Mouse (Mus musculus) embryonic facial prominence, embryonic 14.5 days (tissue): Measurements from ENCODE around the gene Ak6. TPM values are rescaled to one million over a fixed set of nuclear protein-coding genes. Genes with fewer than 3 reads are reported as not detected.

ENCODE experiments used
- ATAC-seq: fragments of 200-750 bp; cut with Nextera tagmentation; 2 replicates; pipeline ENCODE4 v1.8.0; 2017; ENCODE audit warnings: low read depth, moderate number of reproducible peaks, moderate TSS enrichment
- DNase-seq: peaks from one replicate; pipeline ENCODE4 v3.0.0-alpha.2; 2015; ENCODE audit warnings: low spot score
- H3K27ac ChIP-seq: fragments of 300-500 bp; sonication (generic); replicated peaks from 2 replicates; pipeline ENCODE4 v1.5.1; 2014; ENCODE audit warnings: low read depth, mild to moderate bottlenecking, low read length, moderate library complexity
- H3K27me3 ChIP-seq: fragments of 300-500 bp; sonication (generic); replicated peaks from 2 replicates; pipeline ENCODE4 v1.6.1; 2014; ENCODE audit warnings: low read length; ENCODE audit not compliant: control insufficient read depth, insufficient read depth
- H3K36me3 ChIP-seq: fragments of 300-500 bp; sonication (generic); 2 replicates; pipeline ENCODE4 v1.6.1; 2014; ENCODE audit warnings: low read length, mixed read lengths; ENCODE audit not compliant: control insufficient read depth, insufficient read depth
- H3K4me1 ChIP-seq: fragments of 300-500 bp; sonication (generic); 2 replicates; pipeline ENCODE4 v1.6.1; 2014; ENCODE audit warnings: antibody characterized with exemption, low read length; ENCODE audit not compliant: control insufficient read depth, insufficient read depth
- H3K4me2 ChIP-seq: fragments of 300-500 bp; sonication (generic); 2 replicates; pipeline ENCODE4 v1.6.1; 2014; ENCODE audit warnings: low read depth, mild to moderate bottlenecking, low read length, moderate library complexity, mixed read lengths
- H3K4me3 ChIP-seq: fragments of 300-500 bp; sonication (generic); 2 replicates; pipeline ENCODE4 v1.5.1; 2014; ENCODE audit warnings: low read depth, mild to moderate bottlenecking, low read length
- H3K9ac ChIP-seq: fragments of 300-500 bp; sonication (generic); 2 replicates; pipeline ENCODE4 v1.6.1; 2014; ENCODE audit warnings: low read depth, mild to moderate bottlenecking, low read length, moderate library complexity, mixed read lengths
- H3K9me3 ChIP-seq: fragments of 300-500 bp; sonication (generic); 2 replicates; pipeline ENCODE4 v1.6.1; 2016; ENCODE audit warnings: low read length; ENCODE audit not compliant: control insufficient read depth
- WGBS: fragments of 180-500 bp; shearing (Covaris S2); extraction: QIAGEN DNeasy Blood & Tissue Kit; methylation state at CpG from one replicate; pipeline ENCODE4 v1.1.7; 2014; 5-methylcytosine and 5-hydroxymethylcytosine counted together
- polyA plus RNA-seq: library from polyadenylated mRNA; unstranded; fragments of >200 nt; fragmentation: Nextera tagmentation; extraction: Ambion mirVana; gene quantifications from 2 replicates; pipeline ENCODE4 v1.2.1, GENCODE M21; 2014

Gene Ak6
- polyA plus RNA-seq, 1 experiment from 2014 or later: 257 TPM

DNA sequence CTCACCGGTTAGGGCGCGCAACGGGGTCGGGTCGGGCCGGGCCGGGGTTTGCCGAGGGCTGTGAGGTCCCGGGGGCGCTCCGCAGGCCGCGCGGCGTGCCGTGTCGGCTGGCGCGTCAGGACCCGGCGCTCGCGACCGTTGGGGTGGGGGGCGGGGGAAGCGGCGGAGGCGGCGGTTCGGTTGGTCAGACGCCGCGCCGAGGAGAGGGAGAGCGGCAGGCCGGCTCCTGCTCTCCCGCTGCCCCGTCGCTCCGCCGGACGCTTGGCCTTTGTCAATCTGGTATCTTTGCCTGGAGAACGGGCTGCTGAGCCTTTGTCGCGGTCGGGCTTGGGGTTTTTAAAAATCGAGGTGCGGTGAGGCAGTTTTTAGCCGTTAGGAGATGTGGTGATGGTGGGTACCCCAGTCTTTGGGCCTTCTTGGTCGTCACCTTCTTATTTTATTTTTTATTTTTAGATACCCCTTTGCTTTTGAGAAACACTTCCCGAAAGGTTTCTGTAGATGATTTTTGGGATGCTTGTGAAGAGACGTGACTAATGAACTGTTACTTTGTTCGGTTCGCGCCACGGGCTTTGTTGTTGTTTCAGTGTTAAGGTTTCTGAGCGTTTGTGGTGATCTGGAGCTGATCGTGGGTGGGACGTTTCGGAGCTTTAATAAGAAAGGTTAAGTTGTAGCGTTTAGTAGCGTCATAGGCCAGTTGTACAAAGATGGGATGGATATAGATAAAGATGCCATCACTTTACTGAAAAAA lies 834 bp downstream of the Ak6 start, which contains the start of gene Taf9:
Gene Taf9, plus strand, starts transcription at position 141 of the 748 bp plus-strand sequence.
- peak within 1 kb of the TSS; percentile 97 for H3K4me3 ChIP-seq
- DNase-seq: no peak
- H3K9ac ChIP-seq: peak within 1 kb of the TSS; percentile 95
- no peaks in the 10 kb centered on the region for H3K9me3 ChIP-seq
- peak within 1 kb of the TSS; percentile 97 for H3K27ac ChIP-seq
- no peaks in the 10 kb centered on the region for H3K27me3 ChIP-seq
- peak; percentile 70 for ATAC-seq
- peaks cover 7% of the 10 kb centered on the region for H3K4me1 ChIP-seq
- WGBS: under 1% methylated on average over 30 of the region's 63 CpGs
- H3K36me3 ChIP-seq: peaks cover 25% of the 10 kb centered on the region
- peak within 1 kb of the TSS; percentile 91 for H3K4me2 ChIP-seq

- Histone ChIP-seq H3K4me2 (no peak overlapping the region), H3K9ac (no peak overlapping the region), H3K27me3 (no peaks in the 10 kb centered on the region), H3K9me3 (no peaks in the 10 kb centered on the region), H3K4me3 (no peak overlapping the region), H3K36me3 (peaks cover 14% of the 10 kb centered on the region), H3K27ac (no peak overlapping the region), H3K4me1 (no peaks in the 10 kb centered on the region)
- ATAC-seq (no peak), DNase-seq (no peak)
- WGBS: 93% methylated on average over 5 of the region's 5 CpGs
Measured at GRCm38 (mm10) chr13:100658091-100658490, 7.3 kb downstream of the Ak6 start.

DNA sequence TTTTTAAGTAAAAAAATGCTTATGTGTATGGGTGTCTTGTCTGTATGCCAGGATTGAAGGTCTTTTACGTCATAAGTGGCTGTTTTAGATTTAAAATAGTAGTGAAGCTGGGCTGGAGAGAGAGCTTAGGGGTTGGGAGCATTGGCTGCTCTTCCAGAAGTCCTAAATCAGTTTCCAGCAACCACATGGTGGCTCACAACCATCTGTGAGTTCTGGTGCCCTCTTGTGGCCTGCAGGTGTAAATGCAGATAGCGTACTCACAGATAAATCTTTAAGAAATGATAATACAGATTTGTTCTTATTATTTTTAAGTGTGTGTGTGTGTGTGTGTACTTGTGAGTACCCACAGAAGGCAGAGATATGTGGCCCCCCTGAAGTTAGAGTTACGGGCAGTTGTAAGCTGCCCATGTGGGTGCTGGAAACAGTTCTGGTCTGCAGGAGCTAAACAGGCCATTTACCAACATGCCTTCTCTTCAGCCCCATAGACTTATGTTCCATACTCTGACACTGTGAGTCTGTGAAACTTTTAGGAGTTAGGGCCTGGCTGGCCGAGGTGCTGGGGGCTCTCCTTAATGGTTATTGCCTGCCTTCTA lies 9.2 kb downstream of the Ak6 start:
- peak; percentile 80 for DNase-seq
- ATAC-seq: no peak
- peaks cover 15% of the 10 kb centered on the region for H3K36me3 ChIP-seq
- H3K4me2 ChIP-seq: no peak overlapping the region
- H3K9me3 ChIP-seq: no peaks in the 10 kb centered on the region
- H3K9ac ChIP-seq: no peak overlapping the region
- H3K27ac ChIP-seq: no peak overlapping the region
- WGBS: 47% methylated on average over 4 of the region's 4 CpGs
- H3K27me3 ChIP-seq: no peaks in the 10 kb centered on the region
- H3K4me1 ChIP-seq: no peaks in the 10 kb centered on the region
- no peak overlapping the region for H3K4me3 ChIP-seq

- Histone ChIP-seq H3K27me3 (no peaks in the 10 kb centered on the region), H3K36me3 (peaks cover 17% of the 10 kb centered on the region; the same call in 1 of the 2 replicates), H3K4me3 (peak within 1 kb of the TSS; percentile 61), H3K27ac (no peak within 1 kb of the TSS; the same call in 1 of the 2 replicates), H3K9ac (peak within 1 kb of the TSS; percentile 73), H3K9me3 (0 out of 2 replicates have a peak, but pooled peaks cover 5% of the 10 kb centered on the region), H3K4me2 (peak within 1 kb of the TSS; percentile 88), H3K4me1 (no peaks in the 10 kb centered on the region)
- under 1% methylated on average over 44 of the region's 44 CpGs for WGBS
- ATAC-seq (peak; percentile 77; the same call in 1 of the 2 replicates), DNase-seq (peak; percentile 55)
Measured at GRCm38 (mm10) chr13:100669291-100670022, 18.7 kb downstream of the Ak6 start, which contains the start of gene Ccdc125. Ccdc125 (plus strand) TSS chr13:100669717.

DNA sequence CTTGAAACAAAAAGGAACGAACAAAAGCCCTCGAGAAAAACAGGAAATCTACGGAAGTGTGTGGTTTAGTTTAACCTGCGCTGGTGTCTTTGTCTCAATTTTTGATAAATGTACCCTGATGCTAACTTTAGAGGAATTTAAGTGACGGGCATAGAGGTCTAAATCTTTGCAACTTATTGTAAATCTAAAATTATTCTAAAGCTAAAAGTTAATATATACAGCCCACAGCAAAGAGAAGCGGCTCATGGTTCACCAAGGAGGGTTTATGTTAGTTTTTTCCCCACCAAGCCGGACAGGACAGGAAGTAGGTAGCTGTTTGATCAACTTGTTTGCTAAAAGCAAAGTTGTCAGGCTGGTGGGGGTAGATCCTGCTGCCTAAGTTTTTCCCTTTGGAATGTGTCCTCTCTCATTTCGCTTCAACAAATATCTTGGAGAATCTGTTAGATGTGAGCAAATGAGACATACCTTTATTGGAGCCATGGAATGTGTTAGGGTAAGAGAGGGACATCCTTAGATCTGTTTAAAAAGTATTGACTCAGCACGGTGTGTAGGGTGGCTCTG lies 19.5 kb downstream of the Ak6 start:
- WGBS: 50% methylated on average over 9 of the region's 9 CpGs
- DNase-seq: no peak
- Histone ChIP-seq H3K4me2 (peak overlapping the region; percentile 88), H3K27ac (no peak overlapping the region; the same call in 1 of the 2 replicates), H3K4me1 (no peaks in the 10 kb centered on the region), H3K4me3 (peak overlapping the region; percentile 61), H3K9me3 (0 out of 2 replicates have a peak, but pooled peaks cover 5% of the 10 kb centered on the region), H3K36me3 (peaks cover 16% of the 10 kb centered on the region; the same call in 1 of the 2 replicates), H3K27me3 (no peaks in the 10 kb centered on the region), H3K9ac (peak overlapping the region; percentile 73)
- ATAC-seq: no peak

GRCm38 (mm10) chr13:100675936-100676635 lies 25.3 kb downstream of the Ak6 start:
- Histone ChIP-seq H3K4me1 (no peaks in the 10 kb centered on the region), H3K9me3 (0 out of 2 replicates have a peak, but pooled peaks cover 5% of the 10 kb centered on the region), H3K27me3 (no peaks in the 10 kb centered on the region), H3K27ac (no peak overlapping the region), H3K36me3 (no peaks in the 10 kb centered on the region), H3K4me2 (no peak overlapping the region), H3K4me3 (no peak overlapping the region), H3K9ac (no peak overlapping the region)
- no peak for ATAC-seq
- no peak for DNase-seq
- 89% methylated on average over 15 of the region's 15 CpGs for WGBS

- Histone ChIP-seq H3K9ac (no peak overlapping the region), H3K4me1 (no peaks in the 10 kb centered on the region), H3K9me3 (no peaks in the 10 kb centered on the region), H3K27me3 (no peaks in the 10 kb centered on the region), H3K4me3 (no peak overlapping the region), H3K27ac (no peak overlapping the region), H3K4me2 (no peak overlapping the region), H3K36me3 (no peaks in the 10 kb centered on the region)
- DNase-seq: no peak
- ATAC-seq: no peak
- 89% methylated on average over 8 of the region's 8 CpGs for WGBS
Measured at GRCm38 (mm10) chr13:100681615-100682014, 30.8 kb downstream of the Ak6 start.

GRCm38 (mm10) chr13:100682837-100683236 lies 32.1 kb downstream of the Ak6 start:
- H3K9me3 ChIP-seq: no peaks in the 10 kb centered on the region
- no peak overlapping the region for H3K4me2 ChIP-seq
- H3K27me3 ChIP-seq: no peaks in the 10 kb centered on the region
- 73% methylated on average over 2 of the region's 2 CpGs for WGBS
- DNase-seq (no peak), ATAC-seq (no peak)
- H3K27ac ChIP-seq: no peak overlapping the region
- no peaks in the 10 kb centered on the region for H3K36me3 ChIP-seq
- no peak overlapping the region for H3K9ac ChIP-seq
- no peaks in the 10 kb centered on the region for H3K4me1 ChIP-seq
- H3K4me3 ChIP-seq: no peak overlapping the region
